Comparison of ENCODE assay signal across 12 mouse cellular contexts in the genomic region with DNA sequence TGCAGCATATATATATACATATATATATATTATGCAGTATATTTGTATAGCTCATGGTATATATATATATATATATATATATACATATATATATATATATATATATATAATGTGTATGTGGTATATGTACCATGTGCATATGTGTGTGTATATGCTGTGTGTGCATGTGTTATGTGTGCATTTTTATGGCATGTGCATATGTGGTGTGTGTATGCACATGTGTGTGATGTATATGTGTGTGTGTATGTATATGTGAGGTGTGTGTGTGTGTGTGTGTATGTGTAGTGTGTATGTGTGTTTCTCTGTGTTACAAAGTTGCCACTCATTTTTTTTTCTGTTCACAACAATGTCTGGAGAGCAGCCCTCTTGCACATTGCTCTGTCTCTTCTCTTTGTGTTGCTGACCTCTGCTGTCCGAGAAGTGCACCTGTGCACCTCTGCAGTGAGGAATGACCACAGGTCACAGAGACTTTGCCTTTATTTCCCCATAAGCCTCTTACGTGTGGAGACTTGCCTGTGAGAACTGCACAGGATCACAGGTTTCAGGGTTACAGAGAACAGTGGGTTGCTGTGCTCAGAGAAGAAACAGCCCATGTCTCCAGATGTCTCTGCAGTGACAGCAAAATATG. TPM values are rescaled to one million over a fixed set of nuclear protein-coding genes. Genes with fewer than 3 reads are reported as not detected.
A peak's percentile ranks its signal among the peaks of the same experiment; 100 is the strongest.
DNase-seq lines count a peak whose midpoint lies in the region; ATAC-seq lines count a peak whose summit lies in the region.
"Had no signal": no experiment of that assay in that cellular context is flagged by ENCODE, and none has a peak within 500 bp of the region (broad histone marks: within the 10 kb centered on the region; RNA-seq: fewer than 3 reads in every experiment).

No protein-coding gene starts in this region.

- WGBS in intestine, embryonic 16.5 days = 45% methylated on average over 2 of the region's 2 CpGs
- WGBS in neural tube, embryonic 15.5 days = 76% methylated on average over 2 of the region's 2 CpGs

- H3K4me2 ChIP-seq in intestine, embryonic 16.5 days (ENCODE audit: low read depth, low read length) = no peak overlapping the region
- no peak overlapping the region for H3K4me2 ChIP-seq in neural tube, embryonic 15.5 days

- H3K9ac ChIP-seq in intestine, embryonic 16.5 days (ENCODE audit: low read depth, low read length) = no peak overlapping the region
- H3K9ac ChIP-seq in neural tube, embryonic 15.5 days (replicated peaks) = no peak overlapping the region

- H3K4me1 ChIP-seq in intestine, embryonic 16.5 days (ENCODE audit: control insufficient read depth, insufficient read depth, low read length) = 0 out of 2 replicates have a peak, but pooled peaks cover 6% of the 10 kb centered on the region
- no peaks in the 10 kb centered on the region for H3K4me1 ChIP-seq in neural tube, embryonic 15.5 days

- no peaks in the 10 kb centered on the region for H3K27me3 ChIP-seq in intestine, embryonic 16.5 days (replicated peaks; ENCODE audit: control insufficient read depth, insufficient read depth, low read length)
- no peaks in the 10 kb centered on the region for H3K27me3 ChIP-seq in neural tube, embryonic 15.5 days (replicated peaks)

- ATAC-seq in intestine, embryonic 16.5 days = peak; percentile 49
- ATAC-seq in neural tube, embryonic 15.5 days (ENCODE audit: low FRiP score) = peak; percentile 31; the same call in 1 of the 2 replicates

- H3K27ac ChIP-seq in intestine, embryonic 16.5 days (ENCODE audit: low read length) = no peak overlapping the region
- H3K27ac ChIP-seq in neural tube, embryonic 15.5 days (replicated peaks) = no peak overlapping the region

- no peaks in the 10 kb centered on the region for H3K36me3 ChIP-seq in intestine, embryonic 16.5 days (ENCODE audit: control insufficient read depth, insufficient read depth, low read length)
- H3K36me3 ChIP-seq in neural tube, embryonic 15.5 days = no peaks in the 10 kb centered on the region

- no peak overlapping the region for H3K4me3 ChIP-seq in intestine, embryonic 16.5 days (ENCODE audit: low read length)
- no peak overlapping the region for H3K4me3 ChIP-seq in neural tube, embryonic 15.5 days (replicated peaks)

- peak; percentile 2 for DNase-seq in adrenal gland, adult 8-10 months
- no peak for DNase-seq in adrenal gland, adult 18-20 months (ENCODE audit: low spot score in 2 of 2)
- DNase-seq in lung, adult 18-20 months = peak; percentile 28 to 49
- DNase-seq in lung, postnatal 25 days (ENCODE audit: low spot score) = no peak
- no peak for DNase-seq in left cerebral cortex, adult 18-20 months (ENCODE audit: low spot score in 2 of 2)
- no peak for DNase-seq in c-Kit-positive CD71-positive TER-119-positive erythroid progenitor cells, embryonic 14.5 days (ENCODE audit: low spot score)
- DNase-seq: right cerebral cortex, adult 18-20 months had no signal

- H3K9me3 ChIP-seq in intestine, embryonic 16.5 days (ENCODE audit: control insufficient read depth, low read length) = no peaks in the 10 kb centered on the region
- H3K9me3 ChIP-seq in neural tube, embryonic 15.5 days (replicated peaks) = no peaks in the 10 kb centered on the region

RNA-seq across cellular contexts. Expression of a gene that starts 23.3 kb away (rescaled TPM):
- not detected for total RNA-seq in adrenal gland, adult 8-10 months (2022)
- not detected for total RNA-seq in adrenal gland, adult 18-20 months (2021)
- polyA plus RNA-seq in intestine, embryonic 16.5 days (2015; fragmentation: Nextera tagmentation; extraction: Ambion mirVana) = not detected in 2 replicates
- 0.13 TPM in 1 of 2 replicates, not detected in the other for polyA plus RNA-seq in neural tube, embryonic 15.5 days (2015; fragmentation: Nextera tagmentation; extraction: Ambion mirVana)
- not detected for total RNA-seq in left cerebral cortex, adult 18-20 months (2021)
- total RNA-seq: megakaryocyte-erythroid progenitor cell, adult 5-6 weeks had no signal
- polyA plus RNA-seq: embryonic facial prominence, embryonic 14.5 days; heart, embryonic 14.5 days had no signal

Comparison
In these comparisons a context has a peak if more than half of its experiments do, and no peak if none do; other contexts are left out.
1. DNase-seq: peak in adrenal gland, adult 8-10 months (single experiment) and lung, adult 18-20 months (2 of 2); none in adrenal gland, adult 18-20 months (0 of 2), lung, postnatal 25 days (single experiment), left cerebral cortex, adult 18-20 months (0 of 2) and c-Kit-positive CD71-positive TER-119-positive erythroid progenitor cells, embryonic 14.5 days (single experiment).